Mouse (Mus musculus) layer of hippocampus, adult 9-10 months (tissue): ENCODE data around the gene Ipmk.
"Not testable (repeated sequence)": the region's sequence is repeated elsewhere in the genome, so short reads cannot be mapped to it uniquely, and the experiment has no call there.

Source experiments
- DNase-seq: peaks from one replicate; pipeline ENCODE4 v3.0.0; 2022; ENCODE audit warnings: low spot score

Ipmk gene

GRCm38 (mm10) chr10:71426740-71427139 lies 79.2 kb downstream of the Ipmk start:
- no peak for DNase-seq

- DNase-seq, result no peak
Observed at GRCm38 (mm10) chr10:71427381-71427780, 79.8 kb downstream of the Ipmk start.

GRCm38 (mm10) chr10:71428246-71428864 lies 80.8 kb downstream of the Ipmk start:
- DNase-seq, result no peak

GRCm38 (mm10) chr10:71430661-71431060 lies 83.1 kb downstream of the Ipmk start:
- DNase-seq, result no peak

- DNase-seq, result no peak
Observed at GRCm38 (mm10) chr10:71443086-71443485, 95.5 kb downstream of the Ipmk start.

GRCm38 (mm10) chr10:71447661-71448060 lies 100.1 kb downstream of the Ipmk start:
- DNase-seq, result no peak

GRCm38 (mm10) chr10:71448284-71448683 lies 100.7 kb downstream of the Ipmk start:
- DNase-seq, result no peak

- no peak for DNase-seq
Observed at GRCm38 (mm10) chr10:71455355-71455754, 107.8 kb downstream of the Ipmk start.

GRCm38 (mm10) chr10:71462371-71462770 lies 114.8 kb downstream of the Ipmk start:
- DNase-seq, result not testable (repeated sequence)

GRCm38 (mm10) chr10:71464417-71464816 lies 116.9 kb downstream of the Ipmk start:
- no peak for DNase-seq

GRCm38 (mm10) chr10:71468315-71468714 lies 120.8 kb downstream of the Ipmk start:
- no peak for DNase-seq

- no peak for DNase-seq
Observed at GRCm38 (mm10) chr10:71469751-71470150, 122.2 kb downstream of the Ipmk start.

GRCm38 (mm10) chr10:71472033-71472432 lies 124.5 kb downstream of the Ipmk start:
- DNase-seq, result no peak

GRCm38 (mm10) chr10:71473590-71473989 lies 126.0 kb downstream of the Ipmk start:
- no peak for DNase-seq

- DNase-seq, result no peak
Observed at GRCm38 (mm10) chr10:71476471-71477080, 129.0 kb downstream of the Ipmk start.

GRCm38 (mm10) chr10:71477147-71477546 lies 129.6 kb downstream of the Ipmk start:
- DNase-seq, result no peak

GRCm38 (mm10) chr10:71479700-71480325 lies 132.2 kb downstream of the Ipmk start:
- DNase-seq, result peak; percentile 58
